Mouse (Mus musculus) layer of hippocampus, adult 18-20 months (tissue): ENCODE measurements at regions not wholly inside any gene's neighbourhood (a gene's known extent, or its start where the extent isn't known, plus 50 kb on each side); places are given as distances from the start of the nearest gene placed in this dataset.

Experiments
- DNase-seq, 2 experiments: peaks; one replicate each; pipeline ENCODE4 v3.0.0; 2022; ENCODE audit warnings: low spot score in 2 of 2

GRCm38 (mm10) chr10:51792030-51792429 is 114.5 kb downstream of the Rfx6 start:
- DNase-seq = no peak

GRCm38 (mm10) chr10:51793876-51794275 is 116.3 kb downstream of the Rfx6 start:
- DNase-seq = no peak

- no peak for DNase-seq
Observed at GRCm38 (mm10) chr10:51816626-51817025, 139.1 kb downstream of the Rfx6 start.

GRCm38 (mm10) chr10:51823900-51824299 is 146.3 kb downstream of the Rfx6 start:
- no peak for DNase-seq

GRCm38 (mm10) chr10:51826431-51826964 is 148.9 kb downstream of the Rfx6 start:
- no peak for DNase-seq

- no peak for DNase-seq
Observed at GRCm38 (mm10) chr10:51832459-51832858, 154.9 kb downstream of the Rfx6 start.

GRCm38 (mm10) chr10:51843099-51843498 is 165.5 kb downstream of the Rfx6 start:
- DNase-seq = no peak

GRCm38 (mm10) chr10:51846287-51846686 is 168.7 kb downstream of the Rfx6 start:
- DNase-seq = no peak

GRCm38 (mm10) chr10:51869409-51869808 is 152.9 kb upstream of the Vgll2 start:
- DNase-seq = no peak

- no peak for DNase-seq
Observed at GRCm38 (mm10) chr10:51911066-51911691, 111.1 kb upstream of the Vgll2 start.

GRCm38 (mm10) chr10:51912096-51912495 is 110.2 kb upstream of the Vgll2 start:
- no peak for DNase-seq

- DNase-seq = no peak
Observed at GRCm38 (mm10) chr10:51926644-51927043, 95.7 kb upstream of the Vgll2 start.

GRCm38 (mm10) chr10:51929341-51929740 is 93.0 kb upstream of the Vgll2 start:
- DNase-seq = no peak

- no peak for DNase-seq
Observed at GRCm38 (mm10) chr10:51930266-51930665, 92.0 kb upstream of the Vgll2 start.

- no peak for DNase-seq
Observed at GRCm38 (mm10) chr10:51930696-51931095, 91.6 kb upstream of the Vgll2 start.

GRCm38 (mm10) chr10:51935482-51935881 is 86.8 kb upstream of the Vgll2 start:
- no peak for DNase-seq

- DNase-seq = no peak
Observed at GRCm38 (mm10) chr10:51941192-51941591, 81.1 kb upstream of the Vgll2 start.

GRCm38 (mm10) chr10:51945701-51946100 is 76.6 kb upstream of the Vgll2 start:
- DNase-seq = peak in 1 of 2 experiments; percentile 9

GRCm38 (mm10) chr10:51946189-51946588 is 76.1 kb upstream of the Vgll2 start:
- no peak for DNase-seq

- DNase-seq = no peak
Observed at GRCm38 (mm10) chr10:51946881-51947280, 75.4 kb upstream of the Vgll2 start.

- DNase-seq = no peak
Observed at GRCm38 (mm10) chr10:51950016-51950415, 72.3 kb upstream of the Vgll2 start.

- DNase-seq = no peak
Observed at GRCm38 (mm10) chr10:51952021-51952420, 70.3 kb upstream of the Vgll2 start.

GRCm38 (mm10) chr10:51956493-51956892 is 65.8 kb upstream of the Vgll2 start:
- DNase-seq = no peak
